Mouse (Mus musculus): ENCODE data around the gene Acan.

Acan gene

DNA sequence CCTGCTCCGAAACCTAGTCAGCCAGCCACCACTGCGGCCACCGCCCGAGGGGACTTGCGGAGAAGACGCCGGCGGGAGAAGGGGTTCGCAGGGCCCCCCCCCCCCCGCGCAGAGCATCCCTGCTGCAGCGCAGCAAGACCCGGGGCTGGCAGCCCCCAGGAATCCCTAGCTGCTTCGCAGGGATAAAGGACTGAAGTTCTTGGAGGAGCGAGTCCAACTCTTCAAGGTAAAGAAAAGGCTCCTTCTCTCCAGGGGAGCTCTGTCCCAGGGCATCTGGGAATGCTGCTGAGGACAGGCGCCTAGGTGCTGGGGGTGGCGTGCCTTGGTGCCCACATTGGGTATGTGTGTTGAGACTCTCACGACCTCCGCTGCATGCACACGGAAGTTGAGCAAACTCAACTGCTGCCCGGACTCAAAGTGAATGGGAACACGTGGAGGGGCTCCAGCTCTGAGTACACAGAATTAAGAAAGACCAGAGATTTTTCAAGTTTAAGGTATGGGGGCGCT lies at the start of gene Acan:
TSS of gene Acan (plus strand) at position 101 of the 507 bp plus-strand sequence.
- no peak for TF ChIP-seq GATA4 (IDR thresholded peaks at IDR 0.05; ENCODE audit: insufficient replicate concordance, low read length)

DNA sequence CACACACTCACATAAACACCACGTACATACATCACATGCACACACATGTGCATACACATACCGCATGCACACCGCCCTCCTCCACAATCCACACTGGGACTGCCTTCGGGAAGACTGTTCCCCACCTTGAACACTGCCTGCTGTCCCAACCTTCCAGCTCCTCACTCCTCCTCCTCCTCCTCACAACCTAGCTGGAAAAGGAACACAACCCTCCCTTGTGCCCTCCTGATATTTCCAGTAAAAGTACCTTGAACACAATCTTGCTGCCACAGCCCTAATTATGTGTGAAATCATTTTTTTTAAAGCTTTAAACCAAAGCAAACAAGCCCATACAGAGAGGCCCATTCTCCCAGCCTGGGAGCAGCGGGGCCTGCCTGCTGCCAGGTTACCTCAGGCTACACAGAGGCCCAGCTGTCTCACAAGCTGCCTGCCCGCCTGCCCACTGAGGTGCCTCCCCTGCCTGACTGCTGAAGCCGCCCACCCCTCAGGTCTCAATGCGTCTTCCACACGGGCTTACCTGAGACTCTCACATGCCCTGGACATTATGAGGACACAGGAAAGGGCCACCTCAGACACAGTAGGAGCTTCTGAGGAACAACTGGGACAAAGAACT lies 31.9 kb upstream of the Acan start:
- TF ChIP-seq GATA4 (IDR thresholded peaks at IDR 0.05; ENCODE audit: insufficient replicate concordance, low read length): no peak

DNA sequence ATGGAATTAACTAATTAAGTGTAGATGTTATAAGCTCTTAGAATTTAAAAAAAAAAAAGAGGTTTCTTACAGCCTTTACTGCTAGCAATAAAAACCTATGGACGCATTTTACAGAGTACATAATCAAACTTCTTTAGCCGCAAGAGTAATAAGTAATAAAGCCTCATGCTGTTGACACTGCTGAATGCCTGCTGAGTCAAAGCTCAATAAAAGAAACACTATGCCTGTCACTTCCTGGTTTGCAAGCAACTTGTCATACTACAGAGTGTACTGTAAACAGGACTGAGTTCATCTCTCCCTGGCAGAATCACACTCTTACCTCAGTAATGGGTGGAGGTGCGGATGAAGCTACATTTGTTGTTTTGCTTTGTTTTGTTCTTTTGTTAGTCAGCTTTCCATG lies 24.1 kb upstream of the Acan start:
- TF ChIP-seq GATA4 (IDR thresholded peaks at IDR 0.05; ENCODE audit: insufficient replicate concordance, low read length): no peak

DNA sequence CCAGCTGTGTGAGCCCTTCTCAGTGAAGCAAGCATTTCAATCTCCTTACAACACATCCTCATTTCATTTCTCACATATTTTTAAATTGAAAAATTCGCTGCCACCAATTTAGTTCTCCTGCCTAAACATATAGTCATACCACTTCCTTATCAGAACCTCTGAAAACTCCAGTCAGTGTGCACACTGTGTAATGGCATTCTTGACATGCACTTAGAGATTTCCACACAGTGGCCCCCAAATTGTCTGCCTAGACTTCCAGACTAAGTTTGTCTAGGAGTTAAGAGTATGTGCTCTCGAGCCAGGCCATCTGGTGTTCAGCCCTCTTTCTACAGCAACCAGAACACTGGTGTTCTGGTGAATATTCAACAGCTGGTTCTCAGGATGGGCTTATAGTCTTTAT lies 19.5 kb upstream of the Acan start:
- no peak for TF ChIP-seq GATA4 (IDR thresholded peaks at IDR 0.05; ENCODE audit: insufficient replicate concordance, low read length)

DNA sequence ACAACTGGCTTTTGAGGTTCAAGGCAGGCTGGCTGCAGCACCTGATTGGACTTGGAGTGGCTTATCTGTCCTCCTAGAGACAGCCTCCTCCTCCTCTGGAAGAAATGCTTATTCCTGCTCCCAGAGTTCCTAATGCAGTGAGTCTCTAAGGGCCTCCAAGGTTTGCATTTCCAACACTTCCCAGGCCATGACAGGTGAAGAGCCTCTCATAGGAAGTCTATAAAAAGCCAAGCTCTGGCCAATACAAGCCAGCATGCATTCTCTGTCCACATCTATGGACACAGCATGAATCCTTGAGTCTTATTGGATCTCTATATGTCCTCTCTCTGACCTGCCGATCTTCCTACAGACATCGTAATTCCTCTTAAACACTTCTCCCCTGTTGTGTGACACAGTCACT lies 18.8 kb upstream of the Acan start:
- no peak for TF ChIP-seq GATA4 (IDR thresholded peaks at IDR 0.05; ENCODE audit: insufficient replicate concordance, low read length)

DNA sequence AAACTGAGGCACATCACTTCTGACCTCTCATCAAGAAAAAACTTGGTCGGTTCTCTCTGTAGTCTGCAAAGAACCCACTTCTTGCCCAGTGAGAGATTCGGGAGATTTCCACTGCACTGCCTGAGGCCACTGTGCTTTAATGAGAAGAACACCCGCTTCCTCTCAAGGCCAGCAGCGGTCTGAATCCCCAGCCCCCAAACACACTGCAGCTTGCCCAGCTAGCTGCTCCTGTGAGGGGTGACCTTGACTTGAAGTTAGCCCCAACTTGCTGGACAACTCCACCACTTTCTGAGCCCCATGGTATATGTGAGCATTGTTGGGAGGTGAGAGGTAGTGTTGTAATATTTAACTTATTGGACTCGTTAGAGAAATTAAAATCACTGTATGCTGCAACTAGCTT lies 1.2 kb upstream of the Acan start:
- TF ChIP-seq GATA4 (IDR thresholded peaks at IDR 0.05; ENCODE audit: insufficient replicate concordance, low read length): no peak

DNA sequence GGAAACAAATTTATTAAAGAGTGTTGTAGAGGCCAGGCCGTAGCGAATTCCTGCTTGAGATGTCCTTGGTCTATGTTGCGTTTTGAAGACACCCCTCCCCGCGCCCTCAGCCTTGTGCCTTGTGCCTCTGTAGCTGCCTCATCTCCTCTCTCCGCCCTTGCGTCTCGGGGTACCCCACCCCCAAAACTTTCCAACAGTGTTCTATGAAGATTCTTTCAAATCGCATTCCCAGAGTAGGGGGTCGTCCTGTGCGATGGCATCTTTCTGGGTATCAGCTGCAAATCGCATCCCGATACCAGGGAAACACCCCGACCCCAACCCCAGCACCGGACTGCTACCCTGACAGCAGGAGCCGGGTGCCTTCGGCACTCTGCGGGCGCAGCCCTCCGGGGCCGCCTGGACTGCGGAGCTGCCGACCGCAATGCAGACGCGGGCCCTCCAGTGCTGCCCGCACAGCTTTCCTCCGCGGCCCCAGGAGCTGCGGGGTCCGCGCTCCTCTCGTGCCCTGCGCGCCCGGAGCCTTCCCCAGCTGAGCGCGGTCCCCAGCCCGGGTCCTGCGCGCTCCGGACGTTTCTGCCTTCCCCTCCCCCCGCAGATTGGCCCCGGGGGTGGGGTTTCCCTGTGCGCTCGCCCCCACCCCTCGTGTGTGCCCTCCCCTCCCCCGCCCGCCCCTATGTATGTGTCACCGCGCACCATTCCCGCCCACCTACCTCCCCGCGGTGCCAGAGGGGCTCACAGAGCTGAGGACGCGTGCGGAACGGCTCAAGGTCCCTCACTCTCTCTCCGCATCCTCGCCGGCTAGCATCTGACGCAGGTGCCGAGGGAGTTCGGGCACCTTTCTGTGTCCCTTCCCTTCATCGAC lies 531 bp upstream of the Acan start:
- no peak for TF ChIP-seq GATA4 (IDR thresholded peaks at IDR 0.05; ENCODE audit: insufficient replicate concordance, low read length)

DNA sequence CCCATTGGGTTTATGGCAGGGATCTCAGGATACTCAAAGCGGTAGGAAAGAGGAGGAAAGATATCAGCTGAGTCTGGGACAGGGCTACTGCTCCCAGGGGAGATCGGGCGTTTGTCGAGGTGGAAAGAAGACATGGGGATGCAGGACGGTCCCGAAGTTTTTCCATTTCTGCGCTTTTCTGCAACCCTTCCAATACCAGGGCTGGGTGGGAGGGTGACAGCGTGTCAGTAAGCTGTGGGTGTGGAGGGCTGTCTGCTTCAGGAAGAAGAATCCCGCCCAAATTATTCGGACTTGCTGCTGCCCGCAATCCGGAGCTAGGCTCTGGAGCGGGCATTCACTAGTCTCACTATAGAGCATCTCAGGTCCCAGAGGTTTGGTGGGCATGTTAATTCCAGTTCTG lies 828 bp downstream of the Acan start:
- TF ChIP-seq GATA4 (IDR thresholded peaks at IDR 0.05; ENCODE audit: insufficient replicate concordance, low read length): no peak

DNA sequence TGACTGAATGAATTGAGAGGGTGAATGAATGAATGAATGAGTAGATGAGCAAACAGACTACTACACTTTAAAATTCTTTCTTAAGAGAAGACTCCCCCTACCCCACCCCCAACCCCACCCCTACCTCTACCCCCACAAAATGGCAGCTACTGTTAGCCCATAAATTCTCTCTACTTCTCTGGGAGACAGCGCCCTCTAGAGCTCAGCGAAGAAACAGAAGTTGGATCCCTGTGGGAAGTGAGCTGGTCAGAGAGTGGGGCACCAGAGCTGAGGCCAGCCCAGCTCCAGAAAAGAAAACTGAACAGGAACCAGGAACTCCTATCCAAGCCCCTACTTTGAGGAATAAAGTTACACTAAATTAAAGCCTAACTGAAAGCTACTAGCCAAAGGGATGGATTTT lies 5.3 kb downstream of the Acan start:
- no peak for TF ChIP-seq GATA4 (IDR thresholded peaks at IDR 0.05; ENCODE audit: insufficient replicate concordance, low read length)

DNA sequence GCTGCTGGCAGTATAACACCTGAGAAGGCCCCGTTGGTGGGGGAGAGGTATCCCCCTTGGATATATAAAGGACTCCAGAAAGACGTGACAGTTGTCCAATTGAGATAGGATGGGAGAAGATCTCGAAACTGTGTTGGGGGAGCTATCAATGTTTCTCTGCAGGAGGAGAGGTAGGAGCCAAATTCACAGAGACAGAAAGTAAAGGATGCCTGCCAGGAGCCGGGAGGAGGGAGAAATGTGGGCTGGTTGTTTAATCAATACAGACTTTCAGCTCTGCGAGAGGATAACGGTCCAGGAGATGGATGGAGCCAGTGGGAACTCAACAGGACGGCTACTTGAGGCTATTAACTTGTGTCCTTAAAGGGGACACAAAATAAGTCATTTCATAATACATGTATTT lies 14.2 kb downstream of the Acan start:
- no peak for TF ChIP-seq GATA4 (IDR thresholded peaks at IDR 0.05; ENCODE audit: insufficient replicate concordance, low read length)

DNA sequence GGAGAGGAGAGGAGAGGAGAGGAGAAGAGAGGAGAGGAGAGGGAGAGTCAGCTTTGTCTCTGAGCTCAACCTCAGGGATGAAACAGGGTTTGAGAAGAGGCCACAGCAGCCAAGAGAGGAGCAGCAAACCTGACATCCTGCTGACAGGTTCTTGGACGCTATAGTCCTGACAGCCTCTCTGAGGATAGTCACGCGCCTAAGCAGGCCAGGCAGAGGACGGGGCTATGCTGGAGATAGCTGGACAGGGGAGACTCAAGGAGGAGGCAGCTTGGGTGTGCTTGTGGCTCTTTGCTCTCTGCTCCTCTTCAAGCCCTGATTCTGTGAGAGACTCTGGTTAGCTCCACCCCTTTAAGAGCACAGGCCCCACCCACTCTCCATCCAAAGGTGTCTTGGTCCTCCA lies 14.9 kb downstream of the Acan start:
- no peak for TF ChIP-seq GATA4 (IDR thresholded peaks at IDR 0.05; ENCODE audit: insufficient replicate concordance, low read length)

DNA sequence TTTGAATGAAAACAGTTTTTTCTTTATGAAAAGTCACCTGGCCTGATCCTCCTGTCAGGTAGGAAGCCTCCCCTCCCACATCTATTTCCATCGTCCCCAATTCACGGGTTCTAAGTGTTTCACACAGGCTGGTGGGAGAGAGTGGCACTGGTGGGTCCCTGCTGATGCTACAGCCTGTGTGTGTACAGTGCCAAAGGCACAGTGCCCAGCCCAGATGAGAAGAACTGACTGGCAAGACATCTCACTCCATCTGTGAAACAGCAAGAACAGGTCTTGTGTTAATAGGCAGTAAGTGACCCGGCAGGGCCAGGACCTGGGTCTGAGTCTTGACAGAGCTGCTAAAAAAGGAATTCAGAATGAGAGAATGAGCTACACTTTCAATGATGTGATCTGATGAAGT lies 25.9 kb downstream of the Acan start:
- no peak for TF ChIP-seq GATA4 (IDR thresholded peaks at IDR 0.05; ENCODE audit: insufficient replicate concordance, low read length)

DNA sequence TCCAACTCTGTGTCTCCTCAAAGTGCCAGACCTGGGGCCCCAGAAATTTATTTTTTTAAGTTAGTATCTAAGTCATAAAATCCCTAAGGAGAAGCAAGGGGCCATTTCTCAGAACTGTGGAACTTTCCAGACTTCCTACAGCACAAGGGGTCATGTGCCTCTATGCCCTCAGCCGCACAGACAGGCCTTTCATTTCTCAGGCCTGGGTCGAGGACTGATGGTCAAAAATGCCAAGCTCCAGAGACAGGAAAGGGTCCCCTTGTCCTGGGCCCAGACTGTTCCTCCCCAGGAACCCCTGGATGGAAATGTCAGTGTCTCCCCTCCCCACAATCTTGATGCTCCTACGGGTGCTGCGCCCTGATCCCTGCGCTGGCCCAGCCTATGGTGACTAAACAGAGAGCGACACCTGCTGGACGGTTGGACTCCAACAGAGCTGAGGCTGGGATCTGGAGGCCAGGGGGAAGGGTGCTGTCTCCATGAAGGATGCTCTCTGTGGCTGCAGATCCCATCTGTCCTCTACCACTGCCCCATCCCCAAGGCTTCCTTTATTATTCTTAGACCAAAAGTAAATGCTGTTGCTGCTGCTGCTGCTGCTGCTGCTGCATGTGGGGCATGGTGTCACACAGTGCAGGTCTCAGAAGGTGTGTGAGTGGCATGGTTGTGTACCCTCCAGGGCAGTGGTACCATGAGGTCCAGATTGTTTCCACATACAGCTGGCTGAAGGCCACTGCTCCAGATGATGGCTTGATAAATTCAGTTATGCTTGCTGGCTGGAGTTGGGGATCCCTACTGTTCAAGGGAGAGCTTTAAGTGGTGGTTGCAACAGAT lies 27.5 kb downstream of the Acan start:
- TF ChIP-seq GATA4 (IDR thresholded peaks at IDR 0.05; ENCODE audit: insufficient replicate concordance, low read length): no peak

DNA sequence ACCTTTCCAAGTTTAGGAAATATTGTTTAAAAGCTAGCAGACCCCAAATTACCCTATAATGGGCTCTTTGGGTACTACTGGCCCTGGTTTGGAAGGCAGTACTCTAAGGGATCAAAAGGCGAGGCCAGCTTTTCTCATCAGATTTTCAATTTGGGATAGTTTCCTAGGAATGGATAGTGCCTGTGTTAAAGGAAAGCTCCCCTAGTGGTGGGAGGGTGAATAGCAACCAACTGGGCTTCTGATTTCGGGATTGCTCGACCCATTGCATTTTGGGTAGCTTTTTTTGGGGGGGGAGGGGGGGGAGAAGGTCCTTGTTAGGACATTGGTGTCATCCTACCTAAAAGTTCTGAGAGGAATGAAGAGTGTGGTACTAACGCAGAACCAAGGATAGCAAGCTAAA lies 35.8 kb downstream of the Acan start:
- no peak for TF ChIP-seq GATA4 (IDR thresholded peaks at IDR 0.05; ENCODE audit: insufficient replicate concordance, low read length)

DNA sequence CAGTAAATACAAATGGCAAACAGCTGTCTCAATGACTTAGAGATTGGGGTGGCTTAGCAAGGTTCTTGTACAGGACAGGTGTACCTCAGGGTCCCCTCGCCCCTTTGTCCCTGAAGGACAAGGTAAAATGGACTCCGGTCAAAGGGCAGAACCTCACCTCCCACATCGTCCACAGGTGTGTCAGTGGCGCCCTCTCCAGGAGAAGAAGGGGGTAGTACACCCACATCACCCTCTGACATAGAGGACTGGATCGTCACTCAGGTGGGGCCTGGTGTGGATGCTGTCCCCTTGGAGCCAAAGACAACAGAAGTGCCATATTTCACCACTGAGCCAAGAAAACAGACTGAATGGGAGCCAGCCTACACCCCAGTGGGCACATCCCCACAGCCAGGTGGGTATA lies 43.2 kb downstream of the Acan start:
- TF ChIP-seq GATA4 (IDR thresholded peaks at IDR 0.05; ENCODE audit: insufficient replicate concordance, low read length): no peak

DNA sequence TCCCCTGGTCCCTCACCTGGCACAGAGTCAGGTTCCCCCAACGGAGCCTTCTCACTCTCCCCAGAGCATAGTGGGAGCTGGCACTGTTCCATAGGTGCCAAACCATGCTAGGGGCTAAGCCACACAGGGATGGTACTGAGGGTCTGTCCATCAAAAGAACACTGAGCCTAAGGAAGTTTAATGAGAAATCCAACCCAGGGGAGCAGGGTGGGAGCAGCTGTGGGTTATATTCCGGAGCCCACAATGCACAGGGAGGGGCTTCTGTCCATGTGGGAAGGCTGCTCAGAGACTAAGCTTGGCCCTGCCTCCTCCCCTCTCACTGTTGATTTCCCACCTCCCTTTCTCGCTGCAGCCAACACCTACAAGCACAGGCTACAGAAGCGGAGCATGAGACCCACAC lies 60.6 kb downstream of the Acan start:
- TF ChIP-seq GATA4 (IDR thresholded peaks at IDR 0.05; ENCODE audit: insufficient replicate concordance, low read length): no peak
